In the genomic region with DNA sequence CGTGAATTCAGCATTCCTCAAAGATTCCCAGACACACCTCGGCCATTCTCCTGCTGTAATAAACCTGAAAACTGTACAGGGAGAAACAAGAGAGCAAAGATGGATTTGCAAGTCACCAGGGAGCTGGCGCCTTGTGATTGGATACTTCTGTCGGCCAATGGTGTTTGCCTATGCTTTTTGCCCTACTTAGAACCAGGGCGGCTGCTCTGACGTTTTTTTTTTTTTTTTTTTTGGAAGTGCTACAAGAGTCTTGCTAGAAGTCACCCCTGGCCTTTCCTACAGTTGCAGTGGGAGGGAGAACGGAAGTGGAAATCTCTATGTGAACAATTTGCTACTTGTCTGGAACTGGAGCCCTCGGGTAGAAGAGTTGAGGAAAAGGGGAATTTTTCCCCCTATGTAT, we compare ENCODE assay signal across 19 mouse cellular contexts. TPM values are rescaled to one million over a fixed set of nuclear protein-coding genes. Genes with fewer than 3 reads are reported as not detected.
DNase-seq lines count a peak whose midpoint lies in the region; TF ChIP-seq lines count a peak whose summit lies in the region.
"Had no signal": no experiment of that assay in that cellular context is flagged by ENCODE, and none has a peak within 500 bp of the region (broad histone marks: within the 10 kb centered on the region; RNA-seq: fewer than 3 reads in every experiment).

No protein-coding gene starts in this region.

- DNase-seq in kidney, adult 2 months = peak; percentile 21
- DNase-seq in kidney, adult 18-20 months = no peak
- peak; percentile 49 for DNase-seq in thymus, postnatal 0 days (ENCODE audit: low spot score)
- DNase-seq in thymus, adult 2 months = no peak
- peak; percentile 85 for DNase-seq in brain, adult 2 months (ENCODE audit: low read depth, low spot score)
- DNase-seq in telencephalon, adult 2 months (ENCODE audit: low read depth, low spot score) = peak; percentile 40
- DNase-seq in left cerebral cortex, postnatal 4 days = no peak
- no peak for DNase-seq in testis, postnatal 10 days (ENCODE audit: low spot score)
- DNase-seq: adrenal gland, postnatal 25 days; cerebellum, adult 11 months; cerebellum, postnatal 36 days had no signal

- intact Hi-C loops in left cerebral cortex, postnatal 4 days (cut with DNase I) = loop anchor here (10.0 kb wide), 1 partner anchor 222 kb away; no protein-coding TSS in a partner anchor

- H3K27me3 ChIP-seq in kidney, adult 2 months (replicated peaks; ENCODE audit: control insufficient read depth, insufficient read depth, low read length) = no peaks in the 10 kb centered on the region
- no peaks in the 10 kb centered on the region for H3K27me3 ChIP-seq in thymus, adult 2 months (ENCODE audit: control insufficient read depth, insufficient read depth, low read length)
- H3K27me3 ChIP-seq: embryonic facial prominence, embryonic 13.5 days; heart, embryonic 15.5 days; liver, embryonic 15.5 days had no signal

- TF ChIP-seq CTCF in kidney, adult 2 months (conservative IDR thresholded peaks at IDR 0.05; ENCODE audit: insufficient read depth, insufficient read length, low read depth, low read length) = no peak
- no peak for TF ChIP-seq CTCF in thymus, adult 2 months (IDR thresholded peaks at IDR 0.05; ENCODE audit: borderline replicate concordance, control insufficient read depth, extremely low read depth, insufficient read depth, low read length, poor library complexity)

- H3K4me1 ChIP-seq in kidney, adult 2 months (ENCODE audit: control insufficient read depth, insufficient read depth, low read length) = no peaks in the 10 kb centered on the region
- H3K4me1 ChIP-seq in thymus, adult 2 months (replicated peaks; ENCODE audit: control insufficient read depth, insufficient read depth, low read length) = peaks cover 24% of the 10 kb centered on the region
- H3K4me1 ChIP-seq: embryonic facial prominence, embryonic 13.5 days had no signal

- H3K27ac ChIP-seq in kidney, adult 2 months (ENCODE audit: insufficient read depth, low read depth, low read length) = no peak overlapping the region
- H3K27ac ChIP-seq in thymus, adult 2 months (ENCODE audit: control insufficient read depth, insufficient read depth, low read length) = no peak overlapping the region
- H3K27ac ChIP-seq: embryonic facial prominence, embryonic 13.5 days; forebrain, embryonic 10.5 days; heart, embryonic 15.5 days; liver, embryonic 15.5 days; stomach, postnatal 0 days had no signal

- WGBS in kidney, adult 2 months = 61% methylated on average over 8 of the region's 8 CpGs
- 85% methylated on average over 8 of the region's 8 CpGs for WGBS in thymus, adult 2 months

- no peak for TF ChIP-seq POLR2A in kidney, adult 2 months (IDR thresholded peaks at IDR 0.05; ENCODE audit: low read depth, low read length)
- TF ChIP-seq POLR2A in thymus, adult 2 months (IDR thresholded peaks at IDR 0.05; ENCODE audit: control insufficient read depth, extremely low read depth, insufficient read depth, low read length, poor library complexity) = no peak

- H3K36me3 ChIP-seq in kidney, adult 2 months (ENCODE audit: control insufficient read depth, insufficient read depth, low read length) = no peaks in the 10 kb centered on the region
- H3K36me3 ChIP-seq in thymus, adult 2 months (ENCODE audit: control insufficient read depth, insufficient read depth, low read length) = no peaks in the 10 kb centered on the region
- H3K36me3 ChIP-seq: embryonic facial prominence, embryonic 13.5 days; forebrain, embryonic 10.5 days; heart, embryonic 15.5 days; liver, embryonic 15.5 days had no signal

- H3K4me3 ChIP-seq in kidney, adult 2 months (ENCODE audit: insufficient read depth, low read depth, low read length) = no peak overlapping the region
- no peak overlapping the region for H3K4me3 ChIP-seq in thymus, adult 2 months (ENCODE audit: control insufficient read depth, insufficient read depth, low read length)
- H3K4me3 ChIP-seq: embryonic facial prominence, embryonic 13.5 days; forebrain, embryonic 10.5 days; heart, embryonic 15.5 days; layer of hippocampus, adult 2 months; liver, embryonic 15.5 days had no signal

RNA-seq across cellular contexts. Expression of a gene that starts 56.1 kb away (rescaled TPM):
- polyA plus RNA-seq in kidney, adult 2 months (2012; rRNA removed) = 0.03 TPM in 1 of 2 replicates, not detected in the other
- 0.13 and 0.23 TPM in 2 replicates for polyA plus RNA-seq in thymus, postnatal 0 days (2015; fragmentation: Nextera tagmentation; extraction: Ambion mirVana)
- 0.08 and 0.09 TPM in 2 replicates for polyA plus RNA-seq in thymus, adult 2 months (2012; rRNA removed)
- 1 to 10 TPM; 2.2 to 2.6 TPM for total RNA-seq in left cerebral cortex, postnatal 4 days (2021)
- total RNA-seq: megakaryocyte progenitor cell, adult 5-6 weeks had no signal
- polyA plus RNA-seq: CD4-positive, CD25-positive, alpha-beta regulatory T cell, adult 4 months; liver, embryonic 15.5 days had no signal

Comparison
In these comparisons a context has a peak if more than half of its experiments do, and no peak if none do; other contexts are left out.
1. DNase-seq: peak in kidney, adult 2 months (single experiment), thymus, postnatal 0 days (single experiment), brain, adult 2 months (single experiment) and telencephalon, adult 2 months (single experiment); none in kidney, adult 18-20 months (single experiment), thymus, adult 2 months (single experiment), left cerebral cortex, postnatal 4 days (single experiment) and testis, postnatal 10 days (single experiment).